In the genomic region with DNA sequence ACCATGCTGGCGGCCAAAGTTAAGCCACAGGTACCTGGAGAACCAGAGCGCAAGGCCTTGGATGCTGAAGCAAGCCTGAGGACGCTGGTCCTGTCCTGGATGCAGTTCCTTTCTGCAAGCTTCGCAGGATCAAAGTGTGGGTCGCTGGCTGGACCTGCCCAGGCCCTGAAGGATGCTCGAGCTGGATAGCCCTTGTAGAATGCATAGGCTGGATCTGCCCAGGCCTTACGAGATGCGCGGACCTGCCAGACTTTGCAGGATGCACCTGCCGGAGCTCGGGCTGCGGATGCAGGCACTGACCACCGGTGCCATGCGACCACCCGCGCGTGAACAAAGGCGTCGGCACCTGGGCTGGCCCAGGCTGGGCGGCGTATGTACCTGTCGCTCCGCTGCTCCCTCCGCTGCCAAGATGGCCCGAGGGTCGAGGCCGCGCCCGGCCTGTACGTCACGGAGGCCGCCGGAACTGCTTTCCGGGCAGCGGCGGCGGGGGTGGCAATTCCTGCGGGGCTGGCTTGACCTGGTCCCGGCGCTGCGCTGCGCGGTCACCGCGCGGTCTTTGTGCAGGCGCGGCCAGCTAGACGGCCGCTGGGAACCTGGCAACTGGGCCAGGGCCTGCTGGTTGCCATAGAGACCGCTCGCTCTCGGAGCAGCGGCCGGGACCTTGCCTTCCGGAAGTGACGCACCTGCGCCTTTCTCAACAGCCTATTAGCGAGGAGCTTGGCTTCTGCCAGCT, we compare ENCODE assay signal across 8 mouse cellular contexts. TPM values are rescaled to one million over a fixed set of nuclear protein-coding genes. Genes with fewer than 3 reads are reported as not detected.
DNase-seq lines count a peak whose midpoint lies in the region.

A gene (minus strand): TSS at position 635 of the 733 bp plus-strand sequence.

- 0 out of 2 replicates have a peak, but pooled peaks cover 10% of the 10 kb centered on the region for H3K27me3 ChIP-seq in embryonic facial prominence, embryonic 10.5 days (replicated peaks; ENCODE audit: low read depth, poor library complexity, severe bottlenecking)
- peaks cover 19% of the 10 kb centered on the region for H3K27me3 ChIP-seq in midbrain, embryonic 10.5 days (ENCODE audit: low read depth, poor library complexity, severe bottlenecking)

- H3K4me3 ChIP-seq in embryonic facial prominence, embryonic 10.5 days: peak within 1 kb of the TSS; percentile 75
- peak within 1 kb of the TSS; percentile 73 for H3K4me3 ChIP-seq in midbrain, embryonic 10.5 days

- peak; percentile 88 for DNase-seq in adrenal gland, postnatal 25 days
- DNase-seq in embryonic facial prominence, embryonic 10.5 days (ENCODE audit: low spot score): peak; percentile 94
- DNase-seq in heart, adult 18-20 months: peak; percentile 87 to 93
- peak; percentile 91 for DNase-seq in kidney, adult 11 months
- DNase-seq in left cerebral cortex, postnatal 36 days (ENCODE audit: low spot score in 2 of 2): peak; percentile 88 to 91
- DNase-seq in midbrain, embryonic 10.5 days (ENCODE audit: low spot score): peak; percentile 95
- DNase-seq in right cerebral cortex, postnatal 36 days (ENCODE audit: low spot score in 2 of 2): peak; percentile 89
- peak; percentile 71 to 88 for DNase-seq in urinary bladder, postnatal 36 days (ENCODE audit: low spot score in 2 of 2)

- peaks cover 43% of the 10 kb centered on the region for H3K36me3 ChIP-seq in embryonic facial prominence, embryonic 10.5 days (replicated peaks)
- peaks cover 36% of the 10 kb centered on the region for H3K36me3 ChIP-seq in midbrain, embryonic 10.5 days

- 10% methylated on average over 59 of the region's 59 CpGs for WGBS in embryonic facial prominence, embryonic 10.5 days
- WGBS in midbrain, embryonic 10.5 days: 10% methylated on average over 59 of the region's 59 CpGs

- H3K4me1 ChIP-seq in embryonic facial prominence, embryonic 10.5 days: peaks cover 50% of the 10 kb centered on the region
- peaks cover 43% of the 10 kb centered on the region for H3K4me1 ChIP-seq in midbrain, embryonic 10.5 days

- H3K9me3 ChIP-seq in embryonic facial prominence, embryonic 10.5 days: peaks cover 11% of the 10 kb centered on the region
- H3K9me3 ChIP-seq in midbrain, embryonic 10.5 days (replicated peaks): peaks cover 11% of the 10 kb centered on the region

- intact Hi-C loops in left cerebral cortex, postnatal 36 days (cut with DNase I): no loop called here

- peak within 1 kb of the TSS; percentile 94 for H3K27ac ChIP-seq in embryonic facial prominence, embryonic 10.5 days (replicated peaks)
- peak within 1 kb of the TSS; percentile 97 for H3K27ac ChIP-seq in midbrain, embryonic 10.5 days (replicated peaks)

RNA-seq across cellular contexts. Expression of the gene that starts here (rescaled TPM):
- total RNA-seq in adrenal gland, postnatal 25 days (2021): 6.6 and 9.3 TPM in 2 replicates
- 25.1 and 26.0 TPM in 2 replicates for polyA plus RNA-seq in embryonic facial prominence, embryonic 10.5 days (2016; fragmentation: Nextera tagmentation; extraction: Ambion mirVana)
- 1 to 10 TPM; 6.0 to 6.9 TPM for total RNA-seq in heart, adult 18-20 months (2021)
- total RNA-seq in left cerebral cortex, postnatal 36 days (2021): 10 to 100 TPM; 54.4 to 60.6 TPM
- polyA plus RNA-seq in midbrain, embryonic 10.5 days (2016; fragmentation: Nextera tagmentation; extraction: Ambion mirVana): 27.4 and 37.4 TPM in 2 replicates

Comparison
In these comparisons a context has a peak if more than half of its experiments do, and no peak if none do; other contexts are left out.
1. Peak in every context shown above with its lines: DNase-seq, H3K4me3 ChIP-seq and H3K27ac ChIP-seq.